Comparison of ENCODE assay signal across 8 mouse cellular contexts in genomic region chr1:78217151-78218034, GRCm38 (mm10). TPM values are rescaled to one million over a fixed set of nuclear protein-coding genes. Genes with fewer than 3 reads are reported as not detected.
DNase-seq lines count a peak whose midpoint lies in the region; ATAC-seq and TF ChIP-seq lines count a peak whose summit lies in the region.

No protein-coding gene starts in this region.

- H3K4me1 ChIP-seq in heart, embryonic 11.5 days (ENCODE audit: control insufficient read depth, insufficient read depth, low read length): peaks cover 8% of the 10 kb centered on the region
- H3K4me1 ChIP-seq in forebrain, embryonic 12.5 days: peaks cover 28% of the 10 kb centered on the region

- H3K4me2 ChIP-seq in heart, embryonic 11.5 days: peak overlapping the region; percentile 86
- peak overlapping the region; percentile 93 for H3K4me2 ChIP-seq in forebrain, embryonic 12.5 days
- peak overlapping the region; percentile 86 for H3K4me2 ChIP-seq in myocyte (ENCODE audit: low read depth)

- no peak for DNase-seq in heart, adult 8-10 months (ENCODE audit: low spot score)
- DNase-seq in R1 (ENCODE audit: low read depth, low spot score): peak; percentile 39
- peak; percentile 38 for DNase-seq in kidney, postnatal 14 days
- DNase-seq in T-cell, adult 2 months (ENCODE audit: low spot score): no peak
- no peak for DNase-seq in left cerebral cortex, postnatal 25 days (ENCODE audit: low spot score in 2 of 2)

- 0 out of 2 replicates have a peak, but pooled peaks have one; percentile 42 for ATAC-seq in heart, embryonic 11.5 days (replicated peaks; ENCODE audit: insufficient number of reproducible peaks, low FRiP score, low TSS enrichment)
- peak; percentile 44; the same call in 1 of the 2 replicates for ATAC-seq in forebrain, embryonic 12.5 days (ENCODE audit: low FRiP score)

- intact Hi-C loops in left cerebral cortex, postnatal 25 days (cut with DNase I): loop anchor here (1.0 to 5.0 kb wide), 3 partner anchors 95 to 201 kb away; partner anchors contain the start of gene Sgpp2

- H3K4me3 ChIP-seq in heart, embryonic 11.5 days (ENCODE audit: low read depth, low read length): peak overlapping the region; percentile 64
- H3K4me3 ChIP-seq in forebrain, embryonic 12.5 days (replicated peaks): peak overlapping the region; percentile 53
- H3K4me3 ChIP-seq in myocyte: peak overlapping the region; percentile 13

- TF ChIP-seq POLR2A in myocyte (IDR thresholded peaks at IDR 0.05; ENCODE audit: insufficient read length, low read depth): peak; percentile 28

- peak overlapping the region; percentile 39; the same call in 1 of the 2 replicates for H3K9ac ChIP-seq in heart, embryonic 11.5 days (ENCODE audit: low read depth, low read length)
- H3K9ac ChIP-seq in forebrain, embryonic 12.5 days: peak overlapping the region; percentile 51

- under 1% methylated on average over 69 of the region's 79 CpGs for WGBS in heart, embryonic 11.5 days (ENCODE audit: insufficient replicate concordance)
- WGBS in forebrain, embryonic 12.5 days: under 1% methylated on average over 76 of the region's 79 CpGs

- H3K79me2 ChIP-seq in myocyte (ENCODE audit: control insufficient read depth, insufficient read depth): no peaks in the 10 kb centered on the region

- no peaks in the 10 kb centered on the region for H3K36me3 ChIP-seq in heart, embryonic 11.5 days (ENCODE audit: control insufficient read depth, insufficient read depth, low read length)
- no peaks in the 10 kb centered on the region for H3K36me3 ChIP-seq in forebrain, embryonic 12.5 days (replicated peaks)
- H3K36me3 ChIP-seq in myocyte (ENCODE audit: control insufficient read depth, insufficient read depth): no peaks in the 10 kb centered on the region

- H3K27me3 ChIP-seq in heart, embryonic 11.5 days (ENCODE audit: control insufficient read depth, insufficient read depth, low read length): peaks cover 67% of the 10 kb centered on the region
- peaks cover 93% of the 10 kb centered on the region for H3K27me3 ChIP-seq in forebrain, embryonic 12.5 days
- H3K27me3 ChIP-seq in myocyte (ENCODE audit: control insufficient read depth, insufficient read depth, insufficient read length): no peaks in the 10 kb centered on the region

- no peaks in the 10 kb centered on the region for H3K9me3 ChIP-seq in heart, embryonic 11.5 days (replicated peaks; ENCODE audit: control insufficient read depth, low read length)
- H3K9me3 ChIP-seq in forebrain, embryonic 12.5 days: no peaks in the 10 kb centered on the region

- peak overlapping the region; percentile 8 for H3ac ChIP-seq in myocyte (ENCODE audit: control insufficient read depth, insufficient read length)

- no peak overlapping the region for H3K27ac ChIP-seq in heart, embryonic 11.5 days (ENCODE audit: low read depth, low read length)
- H3K27ac ChIP-seq in forebrain, embryonic 12.5 days: no peak overlapping the region

TF ChIP-seq in myocyte, 11 proteins besides CTCF, POLR2A, EP300 and RAD21:
- no peak for TF ChIP-seq TCF12 (IDR thresholded peaks at IDR 0.05; ENCODE audit: insufficient read depth, poor library complexity, severe bottlenecking)
- TF ChIP-seq POLR2AphosphoS2 (IDR thresholded peaks at IDR 0.05; ENCODE audit: insufficient read length, low read depth): no peak
- no peak for TF ChIP-seq TCF3 (IDR thresholded peaks at IDR 0.05; ENCODE audit: insufficient read length, low read depth)
- TF ChIP-seq MYOD1 (IDR thresholded peaks at IDR 0.05; ENCODE audit: control insufficient read depth in 1 of 3, insufficient read length in 2 of 3, low read depth in 2 of 3): peak in 1 of 3 experiments; percentile 56
- no peak for TF ChIP-seq MAX (IDR thresholded peaks at IDR 0.05; ENCODE audit: low read depth)
- peak in 1 of 3 experiments; percentile 18 for TF ChIP-seq MYOG (IDR thresholded peaks at IDR 0.05; ENCODE audit: control insufficient read depth in 1 of 3, insufficient read depth in 1 of 3, insufficient read length in 2 of 3, low read depth in 2 of 3)
- no peak for TF ChIP-seq REST (IDR thresholded peaks at IDR 0.05; ENCODE audit: insufficient read depth, insufficient read length)

RNA-seq across cellular contexts. Expression of gene Pax3, which starts 20.5 kb away (rescaled TPM):
- 0.19 and 0.24 TPM in 2 replicates for polyA plus RNA-seq in heart, embryonic 11.5 days (2014; fragmentation: Nextera tagmentation; extraction: Ambion mirVana)
- not detected for total RNA-seq in heart, adult 8-10 months (2022)
- polyA plus RNA-seq in forebrain, embryonic 12.5 days (2016; fragmentation: Nextera tagmentation; extraction: Ambion mirVana): 3.3 and 3.6 TPM in 2 replicates
- 0.10 TPM for polyA plus RNA-seq in myocyte (2012; fragmentation: generic; extraction: Trizol)
- total RNA-seq in left cerebral cortex, postnatal 25 days (2021): not detected

Comparison
In these comparisons a context has a peak if more than half of its experiments do, and no peak if none do; other contexts are left out.
1. H3K4me3 ChIP-seq: peak in every context shown above with its lines; median percentile 64 in heart, embryonic 11.5 days; 53 in forebrain, embryonic 12.5 days; 13 in myocyte.
2. DNase-seq: peak in R1 (single experiment) and kidney, postnatal 14 days (single experiment); none in heart, adult 8-10 months (single experiment), T-cell, adult 2 months (single experiment) and left cerebral cortex, postnatal 25 days (0 of 2).
3. Peak in every context shown above with its lines, with median percentiles within 50 percentile points of each other: H3K4me2 ChIP-seq.